Mouse (Mus musculus) heart, postnatal 4 days (tissue): ENCODE results near the gene Rabgap1l. TPM values are rescaled to one million over a fixed set of nuclear protein-coding genes. Genes with fewer than 3 reads are reported as not detected.

ENCODE experiments used
- DNase-seq: peaks from one replicate; pipeline ENCODE4 v3.0.0; 2021
- total RNA-seq, 2 experiments: library from RNA; stranded (reverse); gene quantifications; 2 replicates each; pipeline ENCODE4 v1.2.3; 2021

Gene Rabgap1l
- total RNA-seq, 2 experiments from 2014 or later, result 120 to 126 TPM

- no peak for DNase-seq
Measured at GRCm38 (mm10) chr1:160787164-160787563, 5.8 kb downstream of the Rabgap1l start.

- DNase-seq, result no peak
Measured at GRCm38 (mm10) chr1:160786571-160786970, 6.4 kb downstream of the Rabgap1l start.

- no peak for DNase-seq
Measured at GRCm38 (mm10) chr1:160785681-160786225, 7.3 kb downstream of the Rabgap1l start.

- DNase-seq, result no peak
Measured at GRCm38 (mm10) chr1:160784122-160784521, 8.9 kb downstream of the Rabgap1l start.

GRCm38 (mm10) chr1:160774166-160774565, 18.8 kb downstream of the Rabgap1l start:
- DNase-seq, result no peak

- DNase-seq, result no peak
Measured at GRCm38 (mm10) chr1:160765565-160765964, 27.4 kb downstream of the Rabgap1l start.

GRCm38 (mm10) chr1:160758243-160758642, 34.8 kb downstream of the Rabgap1l start:
- peak; percentile 73 for DNase-seq

GRCm38 (mm10) chr1:160755359-160755758, 37.7 kb downstream of the Rabgap1l start:
- no peak for DNase-seq

- DNase-seq, result no peak
Measured at GRCm38 (mm10) chr1:160750629-160751028, 42.4 kb downstream of the Rabgap1l start.

GRCm38 (mm10) chr1:160746786-160747185, 46.2 kb downstream of the Rabgap1l start:
- DNase-seq, result peak; percentile 34

- DNase-seq, result no peak
Measured at GRCm38 (mm10) chr1:160745238-160745930, 47.6 kb downstream of the Rabgap1l start.

- DNase-seq, result no peak
Measured at GRCm38 (mm10) chr1:160744009-160744408, 49.0 kb downstream of the Rabgap1l start.

- peak; percentile 67 for DNase-seq
Measured at GRCm38 (mm10) chr1:160743229-160743628, 49.8 kb downstream of the Rabgap1l start.

GRCm38 (mm10) chr1:160740650-160741049, 52.4 kb downstream of the Rabgap1l start:
- DNase-seq, result no peak

GRCm38 (mm10) chr1:160734743-160735142, 58.3 kb downstream of the Rabgap1l start:
- DNase-seq, result no peak

GRCm38 (mm10) chr1:160729944-160730343, 63.1 kb downstream of the Rabgap1l start:
- DNase-seq, result no peak

- no peak for DNase-seq
Measured at GRCm38 (mm10) chr1:160717742-160718141, 75.3 kb downstream of the Rabgap1l start.

GRCm38 (mm10) chr1:160714685-160715084, 78.3 kb downstream of the Rabgap1l start:
- DNase-seq, result peak; percentile 9

GRCm38 (mm10) chr1:160713887-160714286, 79.1 kb downstream of the Rabgap1l start:
- no peak for DNase-seq

GRCm38 (mm10) chr1:160713383-160713782, 79.6 kb downstream of the Rabgap1l start:
- peak; percentile 18 for DNase-seq

GRCm38 (mm10) chr1:160710539-160710938, 82.5 kb downstream of the Rabgap1l start:
- no peak for DNase-seq

GRCm38 (mm10) chr1:160704596-160704995, 88.4 kb downstream of the Rabgap1l start:
- DNase-seq, result no peak

- DNase-seq, result no peak
Measured at GRCm38 (mm10) chr1:160703813-160704212, 89.2 kb downstream of the Rabgap1l start.

- peak; percentile 98 for DNase-seq
Measured at GRCm38 (mm10) chr1:160693094-160693447, 99.9 kb downstream of the Rabgap1l start.
